Mouse (Mus musculus) neural tube, embryonic 13.5 days (tissue): Measurements from ENCODE around the gene Hypk. TPM values are rescaled to one million over a fixed set of nuclear protein-coding genes. Genes with fewer than 3 reads are reported as not detected.

ENCODE experiments used
- microRNA-seq: library from miRNA; unstranded; fragments of <30 nt; microRNA quantifications from one replicate; pipeline ENCODE4, GENCODE M21; 2016
- polyA plus RNA-seq: library from polyadenylated mRNA; unstranded; fragments of >200 nt; fragmentation: Nextera tagmentation; extraction: Ambion mirVana; gene quantifications from 2 replicates; pipeline ENCODE4 v1.2.1, GENCODE M21; 2015

The Hypk gene
- polyA plus RNA-seq, 1 experiment from 2014 or later: 132 TPM

Small RNA genes lying within 50 kb of the gene (microRNA-seq; reads per million reads assigned to microRNA genes)
- gene Gm22953: not detected

Other genes with a start within 250 kb of the Hypk start
- 151 and 181 TPM in 2 replicates for gene Trp53bp1, start 181.9 kb upstream of the Hypk start, polyA plus RNA-seq
- gene Map1a, start 163.7 kb upstream of the Hypk start, polyA plus RNA-seq: 17.6 and 21.8 TPM in 2 replicates
- gene Ppip5k1, start 97.9 kb upstream of the Hypk start, polyA plus RNA-seq: 16.3 and 17.4 TPM in 2 replicates
- 54.0 and 60.8 TPM in 2 replicates for gene Ckmt1, start 95.6 kb upstream of the Hypk start, polyA plus RNA-seq
- not detected in 2 replicates for gene Strc, start 66.1 kb upstream of the Hypk start, polyA plus RNA-seq
- 453 and 473 TPM in 2 replicates for gene Pdia3, start 39.5 kb upstream of the Hypk start, polyA plus RNA-seq
- 3.5 and 4.8 TPM in 2 replicates for gene Catsper2, start 39.5 kb upstream of the Hypk start, polyA plus RNA-seq
- gene Ell3, start 9.0 kb upstream of the Hypk start, polyA plus RNA-seq: 2.6 TPM in 2 replicates
- gene Serf2, start 4.1 kb upstream of the Hypk start, polyA plus RNA-seq: 393 and 478 TPM in 2 replicates
- 1.1 and 1.4 TPM in 2 replicates for gene Serinc4, start 3.5 kb downstream of the Hypk start, polyA plus RNA-seq
- 74.3 and 76.4 TPM in 2 replicates for gene Mfap1b, start 20.8 kb downstream of the Hypk start, polyA plus RNA-seq
- gene Mfap1a, start 53.4 kb downstream of the Hypk start, polyA plus RNA-seq: 30.1 and 39.3 TPM in 2 replicates
- gene Wdr76, start 53.4 kb downstream of the Hypk start, polyA plus RNA-seq: 4.2 and 4.5 TPM in 2 replicates